Mouse (Mus musculus) MEL (cell line): ENCODE measurements around the gene Csmd2.
A peak's percentile ranks its signal among the peaks of the same experiment; 100 is the strongest.

Source experiments
- CTCF ChIP-seq, 3 experiments: IDR thresholded peaks in 2 of 3; conservative IDR thresholded peaks in 1 of 3; 2 replicates each; pipeline ENCODE4 v1.5.1; 2011 to 2012; ENCODE audit warnings: low read length in 3 of 3, low read depth in 2 of 3, mild to moderate bottlenecking in 2 of 3, improper control_type of control experiment in 1 of 3, inconsistent platforms in 1 of 3, mixed read lengths in 1 of 3, moderate library complexity in 1 of 3; ENCODE audit not compliant: control insufficient read depth in 1 of 3, insufficient read depth in 1 of 3, poor library complexity in 1 of 3, severe bottlenecking in 1 of 3
- USF2 ChIP-seq, 2 experiments: IDR thresholded peaks; 2 replicates each; pipeline ENCODE4 v1.6.1; 2011 to 2012; ENCODE audit warnings: improper control_type of control experiment in 2 of 2, low read length in 2 of 2, borderline replicate concordance in 1 of 2, inconsistent platforms in 1 of 2, low read depth in 1 of 2, mild to moderate bottlenecking in 1 of 2; ENCODE audit not compliant: insufficient read depth in 1 of 2

DNA sequence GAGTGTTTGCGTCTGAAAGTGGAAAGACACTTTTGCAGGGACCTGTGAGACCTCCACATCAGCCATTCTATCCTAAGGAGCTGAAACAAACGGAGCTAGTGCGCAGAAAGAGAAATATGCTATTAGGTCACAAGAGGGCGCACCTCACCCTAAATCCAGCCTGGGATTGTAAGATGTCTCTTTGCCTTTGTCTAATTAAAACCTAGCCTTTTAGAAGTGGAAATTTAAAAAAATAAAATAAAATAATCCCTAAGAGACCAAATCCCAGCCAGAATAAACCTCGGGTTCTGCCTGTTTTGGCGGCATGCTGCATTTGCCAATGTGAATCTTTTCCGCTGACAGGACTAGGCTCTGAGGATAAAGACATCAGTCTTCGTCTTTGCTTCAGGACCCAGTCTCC, 625.7 kb downstream of the Csmd2 start:
- TF ChIP-seq CTCF (IDR thresholded peaks at IDR 0.05 in 2 of 3, conservative IDR thresholded peaks at IDR 0.05 in 1 of 3; ENCODE audit: control insufficient read depth in 1 of 3, insufficient read depth in 1 of 3, low read depth in 2 of 3, low read length in 3 of 3, poor library complexity in 1 of 3, severe bottlenecking in 1 of 3) = peak; percentile 44 to 91 (median 72); a peak in 5 of 6 replicates
- TF ChIP-seq USF2 (IDR thresholded peaks at IDR 0.05; ENCODE audit: borderline replicate concordance in 1 of 2, insufficient read depth in 1 of 2, low read depth in 1 of 2, low read length in 2 of 2) = no peak
